Mouse (Mus musculus): Measurements from ENCODE around the gene Zwint. TPM values are rescaled to one million over a fixed set of nuclear protein-coding genes. Genes with fewer than 3 reads are reported as not detected.
A peak's percentile ranks its signal among the peaks of the same experiment; 100 is the strongest.

The Zwint gene
- total and polyA plus RNA-seq, 2 experiments from 2014 or later = 144 to 165 TPM

- H3K4me3 ChIP-seq (ENCODE audit: low read depth, low read length) = no peak overlapping the region
- H3K4me2 ChIP-seq (ENCODE audit: low read depth, low read length) = no peak overlapping the region
- ATAC-seq (ENCODE audit: insufficient read depth, low read depth) = no peak
- no peaks in the 10 kb centered on the region for H3K27me3 ChIP-seq (ENCODE audit: control insufficient read depth, insufficient read depth, low read length)
- H3K36me3 ChIP-seq (replicated peaks; ENCODE audit: control insufficient read depth, insufficient read depth, low read length) = peaks cover 30% of the 10 kb centered on the region
- no peaks in the 10 kb centered on the region for H3K9me3 ChIP-seq (replicated peaks; ENCODE audit: control insufficient read depth, low read length)
- no peak for DNase-seq (ENCODE audit: low spot score)
- no peaks in the 10 kb centered on the region; the same call in 1 of the 2 replicates for H3K4me1 ChIP-seq (ENCODE audit: control insufficient read depth, insufficient read depth)
- H3K9ac ChIP-seq (replicated peaks; ENCODE audit: low read depth, low read length) = no peak overlapping the region
- TF ChIP-seq EP300 (IDR thresholded peaks at IDR 0.05; ENCODE audit: low read depth) (no peak), CTCF (IDR thresholded peaks at IDR 0.05; ENCODE audit: low read depth) (no peak)
- H3K27ac ChIP-seq (ENCODE audit: low read depth) = no peak overlapping the region
- 84% methylated on average over 5 of the region's 5 CpGs for WGBS
Measured at GRCm38 (mm10) chr10:72667856-72668255, 13.2 kb downstream of the Zwint start.

DNA sequence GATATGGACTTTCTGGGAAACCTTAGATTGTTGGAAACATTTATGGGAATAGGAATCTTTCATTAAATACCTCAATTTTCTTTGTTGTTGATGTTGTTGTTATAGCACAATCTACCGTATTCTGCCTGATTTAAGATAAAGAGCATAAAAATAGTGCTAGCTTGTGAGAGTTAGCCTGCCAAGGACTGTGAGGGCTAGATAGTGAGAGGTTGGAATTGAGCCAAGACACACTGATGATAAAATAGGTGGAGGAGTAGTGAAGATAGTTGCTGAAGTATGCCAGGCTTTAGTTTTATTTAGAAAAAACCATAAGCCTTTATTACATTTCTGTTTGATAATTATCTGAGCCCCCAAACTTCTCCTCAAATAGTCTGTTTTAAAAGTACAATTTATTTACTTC lies 14.4 kb downstream of the Zwint start:
- WGBS = 2% methylated on average over 1 of the region's 1 CpGs
- Histone ChIP-seq H3K27me3 (ENCODE audit: control insufficient read depth, insufficient read depth, low read length) (no peaks in the 10 kb centered on the region), H3K9ac (replicated peaks; ENCODE audit: low read depth, low read length) (no peak overlapping the region), H3K36me3 (replicated peaks; ENCODE audit: control insufficient read depth, insufficient read depth, low read length) (peaks cover 27% of the 10 kb centered on the region), H3K4me2 (ENCODE audit: low read depth, low read length) (no peak overlapping the region), H3K9me3 (replicated peaks; ENCODE audit: control insufficient read depth, low read length) (no peaks in the 10 kb centered on the region), H3K27ac (ENCODE audit: low read depth) (no peak overlapping the region), H3K4me3 (ENCODE audit: low read depth, low read length) (no peak overlapping the region), H3K4me1 (ENCODE audit: control insufficient read depth, insufficient read depth) (no peaks in the 10 kb centered on the region; the same call in 1 of the 2 replicates)
- no peak for TF ChIP-seq CTCF (IDR thresholded peaks at IDR 0.05; ENCODE audit: low read depth)
- TF ChIP-seq EP300 (IDR thresholded peaks at IDR 0.05; ENCODE audit: low read depth) = no peak
- ATAC-seq (ENCODE audit: insufficient read depth, low read depth) (no peak), DNase-seq (ENCODE audit: low spot score) (no peak)

- no peak for ATAC-seq (ENCODE audit: insufficient read depth, low read depth)
- Histone ChIP-seq H3K27me3 (ENCODE audit: control insufficient read depth, insufficient read depth, low read length) (no peaks in the 10 kb centered on the region), H3K9ac (replicated peaks; ENCODE audit: low read depth, low read length) (no peak overlapping the region), H3K4me2 (ENCODE audit: low read depth, low read length) (no peak overlapping the region), H3K4me3 (ENCODE audit: low read depth, low read length) (no peak overlapping the region), H3K4me1 (ENCODE audit: control insufficient read depth, insufficient read depth) (no peaks in the 10 kb centered on the region; the same call in 1 of the 2 replicates), H3K27ac (ENCODE audit: low read depth) (no peak overlapping the region), H3K36me3 (replicated peaks; ENCODE audit: control insufficient read depth, insufficient read depth, low read length) (peaks cover 10% of the 10 kb centered on the region), H3K9me3 (replicated peaks; ENCODE audit: control insufficient read depth, low read length) (no peaks in the 10 kb centered on the region; the same call in 1 of the 2 replicates)
- DNase-seq (ENCODE audit: low spot score) = no peak
- 72% methylated on average over 6 of the region's 6 CpGs for WGBS
- TF ChIP-seq EP300 (IDR thresholded peaks at IDR 0.05; ENCODE audit: low read depth) = no peak
- no peak for TF ChIP-seq CTCF (IDR thresholded peaks at IDR 0.05; ENCODE audit: low read depth)
Measured at GRCm38 (mm10) chr10:72675971-72676370, 21.3 kb downstream of the Zwint start.

DNA sequence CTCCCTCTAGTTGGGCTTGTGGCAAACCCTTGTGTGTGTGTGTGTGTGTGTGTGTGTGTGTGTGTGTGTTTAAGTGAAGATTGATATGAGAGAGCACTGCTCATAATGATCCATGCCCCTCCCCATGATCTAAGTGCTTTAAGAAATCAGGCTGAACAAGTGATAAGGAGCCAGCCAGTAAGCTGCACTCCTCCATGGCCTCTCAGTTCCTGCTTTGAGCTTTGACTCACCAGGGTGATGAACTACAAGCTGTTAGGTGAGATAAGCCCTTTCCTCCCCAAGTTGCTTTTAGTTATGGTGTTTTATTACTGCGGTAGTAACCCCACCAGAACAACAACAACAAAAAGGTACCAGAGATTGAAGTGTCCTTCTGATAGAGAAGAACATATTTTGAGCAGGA lies 21.9 kb downstream of the Zwint start:
- ATAC-seq (ENCODE audit: insufficient read depth, low read depth) (no peak), DNase-seq (ENCODE audit: low spot score) (no peak)
- Histone ChIP-seq H3K4me3 (ENCODE audit: low read depth, low read length) (no peak overlapping the region), H3K4me2 (ENCODE audit: low read depth, low read length) (no peak overlapping the region), H3K9ac (replicated peaks; ENCODE audit: low read depth, low read length) (no peak overlapping the region), H3K27ac (ENCODE audit: low read depth) (no peak overlapping the region), H3K9me3 (replicated peaks; ENCODE audit: control insufficient read depth, low read length) (no peaks in the 10 kb centered on the region; the same call in 1 of the 2 replicates), H3K27me3 (ENCODE audit: control insufficient read depth, insufficient read depth, low read length) (no peaks in the 10 kb centered on the region), H3K36me3 (replicated peaks; ENCODE audit: control insufficient read depth, insufficient read depth, low read length) (peaks cover 10% of the 10 kb centered on the region), H3K4me1 (ENCODE audit: control insufficient read depth, insufficient read depth) (no peaks in the 10 kb centered on the region; the same call in 1 of the 2 replicates)
- TF ChIP-seq EP300 (IDR thresholded peaks at IDR 0.05; ENCODE audit: low read depth) (no peak), CTCF (IDR thresholded peaks at IDR 0.05; ENCODE audit: low read depth) (no peak)
- 16% methylated on average over 1 of the region's 1 CpGs for WGBS

DNA sequence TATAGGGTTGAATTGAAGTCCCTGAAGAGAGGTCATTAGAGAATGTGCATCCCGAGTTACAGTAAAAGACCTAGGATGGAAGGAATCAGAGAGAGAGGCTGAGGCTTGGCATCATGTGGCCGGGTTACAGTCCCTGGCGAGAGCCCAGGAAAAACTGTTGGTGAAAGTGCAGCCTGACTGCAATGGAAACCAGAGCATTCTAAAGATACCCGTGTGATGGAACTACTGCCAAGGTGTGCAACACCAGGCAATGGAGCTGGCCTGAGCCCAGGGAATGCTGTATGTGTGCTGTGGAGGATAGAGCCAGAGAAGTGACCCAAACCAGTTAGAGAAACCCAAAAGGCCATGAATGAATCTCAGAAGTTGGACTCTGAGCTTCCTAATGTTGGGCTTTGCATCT lies 24.4 kb downstream of the Zwint start:
- peak; percentile 35 for DNase-seq (ENCODE audit: low spot score)
- Histone ChIP-seq H3K4me2 (ENCODE audit: low read depth, low read length) (no peak overlapping the region), H3K36me3 (replicated peaks; ENCODE audit: control insufficient read depth, insufficient read depth, low read length) (peaks cover 7% of the 10 kb centered on the region), H3K27me3 (ENCODE audit: control insufficient read depth, insufficient read depth, low read length) (no peaks in the 10 kb centered on the region), H3K4me1 (ENCODE audit: control insufficient read depth, insufficient read depth) (no peaks in the 10 kb centered on the region; the same call in 1 of the 2 replicates), H3K4me3 (ENCODE audit: low read depth, low read length) (no peak overlapping the region), H3K9ac (replicated peaks; ENCODE audit: low read depth, low read length) (no peak overlapping the region), H3K9me3 (replicated peaks; ENCODE audit: control insufficient read depth, low read length) (no peaks in the 10 kb centered on the region; the same call in 1 of the 2 replicates), H3K27ac (ENCODE audit: low read depth) (no peak overlapping the region)
- WGBS = 29% methylated on average over 4 of the region's 4 CpGs
- ATAC-seq (ENCODE audit: insufficient read depth, low read depth) = peak; percentile 83
- TF ChIP-seq CTCF (IDR thresholded peaks at IDR 0.05; ENCODE audit: low read depth) = no peak
- TF ChIP-seq EP300 (IDR thresholded peaks at IDR 0.05; ENCODE audit: low read depth) = no peak

- Histone ChIP-seq H3K9ac (replicated peaks; ENCODE audit: low read depth, low read length) (no peak overlapping the region), H3K27me3 (ENCODE audit: control insufficient read depth, insufficient read depth, low read length) (no peaks in the 10 kb centered on the region), H3K4me3 (ENCODE audit: low read depth, low read length) (no peak overlapping the region), H3K36me3 (replicated peaks; ENCODE audit: control insufficient read depth, insufficient read depth, low read length) (no peaks in the 10 kb centered on the region), H3K4me1 (ENCODE audit: control insufficient read depth, insufficient read depth) (no peaks in the 10 kb centered on the region), H3K4me2 (ENCODE audit: low read depth, low read length) (no peak overlapping the region), H3K27ac (ENCODE audit: low read depth) (no peak overlapping the region), H3K9me3 (replicated peaks; ENCODE audit: control insufficient read depth, low read length) (no peaks in the 10 kb centered on the region)
- ATAC-seq (ENCODE audit: insufficient read depth, low read depth) = no peak
- 77% methylated on average over 5 of the region's 5 CpGs for WGBS
- DNase-seq (ENCODE audit: low spot score) = no peak
- TF ChIP-seq EP300 (IDR thresholded peaks at IDR 0.05; ENCODE audit: low read depth) = no peak
- TF ChIP-seq CTCF (IDR thresholded peaks at IDR 0.05; ENCODE audit: low read depth) = no peak
Measured at GRCm38 (mm10) chr10:72701092-72701491, 46.4 kb downstream of the Zwint start.
